Mouse (Mus musculus) granulocyte monocyte progenitor cell, adult 5-6 weeks (primary cell): Measurements from ENCODE around the gene Trib2. TPM values are rescaled to one million over a fixed set of nuclear protein-coding genes. Genes with fewer than 3 reads are reported as not detected.

Source experiments
- ATAC-seq: replicated peaks from 2 replicates; pipeline ENCODE4 v1.8.0; 2016; ENCODE audit warnings: mild to moderate bottlenecking, moderate TSS enrichment, inconsistent platforms; ENCODE audit not compliant: poor library complexity, severe bottlenecking
- total RNA-seq, 2 experiments: library from RNA; stranded (forward) in 1 of 2; stranded (reverse) in 1 of 2; fragments of 200-712, 200-1000 nt in 1 of 2; fragments of >200 nt in 1 of 2; fragmentation: Nextera tagmentation in 1 of 2; gene quantifications; 2 replicates each; pipeline ENCODE4 v1.2.3; 2014 to 2017

Gene Trib2
- total RNA-seq (2014; fragmentation: Nextera tagmentation) = 0.47 and 1.5 TPM in 2 replicates
- 0.05 and 0.09 TPM in 2 replicates for total RNA-seq (2017)

GRCm38 (mm10) chr12:15816740-15817178 is at the start of gene Trib2:
TSS of gene Trib2 (minus strand) at chr12:15816922.
- ATAC-seq = peak; percentile 82

GRCm38 (mm10) chr12:15858005-15858404 is 41.3 kb upstream of the Trib2 start:
- ATAC-seq = no peak

GRCm38 (mm10) chr12:15855891-15856290 is 39.2 kb upstream of the Trib2 start:
- no peak for ATAC-seq

- ATAC-seq = no peak
Observed at GRCm38 (mm10) chr12:15852781-15853180, 36.1 kb upstream of the Trib2 start.

GRCm38 (mm10) chr12:15852031-15852430 is 35.3 kb upstream of the Trib2 start:
- ATAC-seq = no peak

- no peak for ATAC-seq
Observed at GRCm38 (mm10) chr12:15850441-15850895, 33.7 kb upstream of the Trib2 start.

GRCm38 (mm10) chr12:15849861-15850294 is 33.2 kb upstream of the Trib2 start:
- no peak for ATAC-seq

GRCm38 (mm10) chr12:15848391-15848790 is 31.7 kb upstream of the Trib2 start:
- no peak for ATAC-seq

GRCm38 (mm10) chr12:15844701-15845100 is 28.0 kb upstream of the Trib2 start:
- ATAC-seq = no peak

GRCm38 (mm10) chr12:15840864-15841557 is 24.3 kb upstream of the Trib2 start:
- no peak for ATAC-seq

- no peak for ATAC-seq
Observed at GRCm38 (mm10) chr12:15838201-15838600, 21.5 kb upstream of the Trib2 start.

- no peak for ATAC-seq
Observed at GRCm38 (mm10) chr12:15837566-15837965, 20.8 kb upstream of the Trib2 start.

- no peak for ATAC-seq
Observed at GRCm38 (mm10) chr12:15832674-15833052, 15.9 kb upstream of the Trib2 start.

- no peak for ATAC-seq
Observed at GRCm38 (mm10) chr12:15831941-15832673, 15.4 kb upstream of the Trib2 start.

- no peak for ATAC-seq
Observed at GRCm38 (mm10) chr12:15830750-15831149, 14.0 kb upstream of the Trib2 start.

- no peak for ATAC-seq
Observed at GRCm38 (mm10) chr12:15828815-15829398, 12.2 kb upstream of the Trib2 start.

GRCm38 (mm10) chr12:15821019-15821418 is 4.3 kb upstream of the Trib2 start:
- no peak for ATAC-seq

- no peak for ATAC-seq
Observed at GRCm38 (mm10) chr12:15817365-15817764, 643 bp upstream of the Trib2 start.

GRCm38 (mm10) chr12:15816254-15816605 is 492 bp downstream of the Trib2 start:
- peak; percentile 38 for ATAC-seq

GRCm38 (mm10) chr12:15815576-15816253 is 1.0 kb downstream of the Trib2 start:
- peak; percentile 7 for ATAC-seq

- no peak for ATAC-seq
Observed at GRCm38 (mm10) chr12:15815170-15815575, 1.5 kb downstream of the Trib2 start.
